Mouse (Mus musculus) stomach, postnatal 0 days (tissue): ENCODE data around the gene N4bp3. TPM values are rescaled to one million over a fixed set of nuclear protein-coding genes. Genes with fewer than 3 reads are reported as not detected.
A peak's percentile ranks its signal among the peaks of the same experiment; 100 is the strongest.

Experiments used
- ATAC-seq: fragments of 200-750 bp; cut with Nextera tagmentation; 2 replicates; pipeline ENCODE4 v1.8.0; 2017; ENCODE audit not compliant: low FRiP score, low TSS enrichment
- DNase-seq: peaks from one replicate; pipeline ENCODE4 v3.0.0-alpha.2; 2016; ENCODE audit warnings: low spot score
- H3K27ac ChIP-seq: fragments of 300-500 bp; sonication (generic); replicated peaks from 2 replicates; pipeline ENCODE4 v1.5.1; 2014; ENCODE audit warnings: mild to moderate bottlenecking, control low read depth
- H3K27me3 ChIP-seq: fragments of 300-500 bp; sonication (generic); 2 replicates; pipeline ENCODE4 v1.6.1; 2014; ENCODE audit warnings: low read length; ENCODE audit not compliant: control insufficient read depth, insufficient read depth
- H3K36me3 ChIP-seq: fragments of 300-500 bp; sonication (generic); 2 replicates; pipeline ENCODE4 v1.6.1; 2014; ENCODE audit warnings: low read length, mixed read lengths; ENCODE audit not compliant: control insufficient read depth, insufficient read depth
- H3K4me1 ChIP-seq: fragments of 300-500 bp; sonication (generic); replicated peaks from 2 replicates; pipeline ENCODE4 v1.6.1; 2014; ENCODE audit warnings: antibody characterized with exemption; ENCODE audit not compliant: control insufficient read depth, insufficient read depth
- H3K4me2 ChIP-seq: fragments of 300-500 bp; sonication (generic); replicated peaks from 2 replicates; pipeline ENCODE4 v1.6.1; 2014; ENCODE audit warnings: low read depth, mild to moderate bottlenecking, control low read depth, moderate library complexity
- H3K4me3 ChIP-seq: fragments of 300-500 bp; sonication (generic); 2 replicates; pipeline ENCODE4 v1.5.1; 2014; ENCODE audit warnings: low read depth, low read length, control low read depth
- H3K9ac ChIP-seq: fragments of 300-500 bp; sonication (generic); 2 replicates; pipeline ENCODE4 v1.6.1; 2014; ENCODE audit warnings: mild to moderate bottlenecking, low read length, control low read depth, mixed read lengths
- H3K9me3 ChIP-seq: fragments of 300-500 bp; sonication (generic); 2 replicates; pipeline ENCODE4 v1.6.1; 2016; ENCODE audit warnings: low read length; ENCODE audit not compliant: control insufficient read depth
- CTCF ChIP-seq: IDR thresholded peaks from 2 replicates; pipeline ENCODE4 v1.5.1; 2016; ENCODE audit warnings: antibody characterized with exemption, low read depth, mild to moderate bottlenecking, moderate library complexity
- EP300 ChIP-seq: optimal IDR thresholded peaks from 2 replicates; pipeline ENCODE3; 2016; ENCODE audit warnings: antibody characterized with exemption
- WGBS: fragments of 180-500 bp; shearing (Covaris S2); extraction: QIAGEN DNeasy Blood & Tissue Kit; methylation state at CpG from one replicate; pipeline ENCODE4 v1.1.7; 2014; 5-methylcytosine and 5-hydroxymethylcytosine counted together
- polyA plus RNA-seq: library from polyadenylated mRNA; unstranded; fragments of >200 nt; fragmentation: Nextera tagmentation; extraction: Ambion mirVana; gene quantifications from 2 replicates; pipeline ENCODE4 v1.2.1, GENCODE M21; 2015

N4bp3 gene
- polyA plus RNA-seq, 1 experiment from 2014 or later = 16.8 TPM

GRCm38 (mm10) chr11:51645293-51645692, 5.3 kb downstream of the N4bp3 start:
- Histone ChIP-seq H3K4me1 (peaks cover 3% of the 10 kb centered on the region; the same call in 1 of the 2 replicates), H3K4me3 (no peak overlapping the region), H3K27me3 (no peaks in the 10 kb centered on the region), H3K4me2 (no peak overlapping the region), H3K9me3 (no peaks in the 10 kb centered on the region), H3K9ac (no peak overlapping the region), H3K27ac (no peak overlapping the region), H3K36me3 (no peaks in the 10 kb centered on the region; the same call in 1 of the 2 replicates)
- ATAC-seq (no peak), DNase-seq (no peak)
- WGBS = 68% methylated on average over 13 of the region's 13 CpGs
- TF ChIP-seq EP300 = no peak
- TF ChIP-seq CTCF = no peak

GRCm38 (mm10) chr11:51644217-51644616, 6.4 kb downstream of the N4bp3 start:
- no peaks in the 10 kb centered on the region for H3K9me3 ChIP-seq
- DNase-seq = no peak
- H3K27ac ChIP-seq = no peak overlapping the region
- no peaks in the 10 kb centered on the region for H3K27me3 ChIP-seq
- ATAC-seq = no peak
- TF ChIP-seq EP300 (no peak), CTCF (no peak)
- 88% methylated on average over 16 of the region's 16 CpGs for WGBS
- H3K4me3 ChIP-seq = no peak overlapping the region
- H3K4me1 ChIP-seq = no peaks in the 10 kb centered on the region
- H3K4me2 ChIP-seq = no peak overlapping the region
- H3K9ac ChIP-seq = no peak overlapping the region
- H3K36me3 ChIP-seq = no peaks in the 10 kb centered on the region; the same call in 1 of the 2 replicates

GRCm38 (mm10) chr11:51643761-51644160, 6.9 kb downstream of the N4bp3 start:
- WGBS = 63% methylated on average over 15 of the region's 15 CpGs
- no peak overlapping the region for H3K4me3 ChIP-seq
- no peak for TF ChIP-seq CTCF
- no peak for TF ChIP-seq EP300
- no peaks in the 10 kb centered on the region for H3K4me1 ChIP-seq
- H3K9ac ChIP-seq = no peak overlapping the region
- no peaks in the 10 kb centered on the region for H3K27me3 ChIP-seq
- ATAC-seq = no peak
- H3K4me2 ChIP-seq = no peak overlapping the region
- no peaks in the 10 kb centered on the region for H3K9me3 ChIP-seq
- H3K36me3 ChIP-seq = no peaks in the 10 kb centered on the region; the same call in 1 of the 2 replicates
- DNase-seq = no peak
- H3K27ac ChIP-seq = no peak overlapping the region

- no peak overlapping the region for H3K27ac ChIP-seq
Observed at GRCm38 (mm10) chr11:51643202-51643601, 7.4 kb downstream of the N4bp3 start.

GRCm38 (mm10) chr11:51640748-51641147, 9.9 kb downstream of the N4bp3 start:
- no peaks in the 10 kb centered on the region for H3K9me3 ChIP-seq
- H3K4me1 ChIP-seq = no peaks in the 10 kb centered on the region
- TF ChIP-seq CTCF (no peak), EP300 (no peak)
- peak overlapping the region; percentile 24; the same call in 1 of the 2 replicates for H3K27ac ChIP-seq
- no peak overlapping the region for H3K9ac ChIP-seq
- DNase-seq (no peak), ATAC-seq (0 out of 2 replicates have a peak, but pooled peaks have one; percentile 16)
- H3K27me3 ChIP-seq = no peaks in the 10 kb centered on the region
- WGBS = 66% methylated on average over 7 of the region's 7 CpGs
- H3K4me2 ChIP-seq = no peak overlapping the region
- no peak overlapping the region for H3K4me3 ChIP-seq
- no peaks in the 10 kb centered on the region; the same call in 1 of the 2 replicates for H3K36me3 ChIP-seq

More at GRCm38 (mm10) chr11:51643202-51643601, 7.4 kb downstream of the N4bp3 start:
- no peak for ATAC-seq
- Histone ChIP-seq H3K4me1 (no peaks in the 10 kb centered on the region), H3K9me3 (no peaks in the 10 kb centered on the region), H3K36me3 (no peaks in the 10 kb centered on the region; the same call in 1 of the 2 replicates), H3K4me3 (no peak overlapping the region), H3K4me2 (no peak overlapping the region), H3K9ac (no peak overlapping the region), H3K27me3 (no peaks in the 10 kb centered on the region)
- WGBS = 54% methylated on average over 9 of the region's 9 CpGs
- DNase-seq = no peak
- TF ChIP-seq CTCF = no peak

- Histone ChIP-seq H3K27me3 (no peaks in the 10 kb centered on the region), H3K9ac (peak overlapping the region; percentile 47; the same call in 1 of the 2 replicates), H3K27ac (no peak overlapping the region), H3K4me3 (no peak overlapping the region), H3K36me3 (no peaks in the 10 kb centered on the region), H3K9me3 (no peaks in the 10 kb centered on the region), H3K4me1 (no peaks in the 10 kb centered on the region), H3K4me2 (peak overlapping the region; percentile 46; the same call in 1 of the 2 replicates)
- no peak for DNase-seq
- TF ChIP-seq CTCF (no peak), EP300 (no peak)
- WGBS = 70% methylated on average over 5 of the region's 5 CpGs
- no peak for ATAC-seq
Observed at GRCm38 (mm10) chr11:51638497-51638896, 12.1 kb downstream of the N4bp3 start.
